Mouse (Mus musculus): ENCODE measurements around the gene Dstyk. TPM values are rescaled to one million over a fixed set of nuclear protein-coding genes. Genes with fewer than 3 reads are reported as not detected.

Dstyk gene
- total and polyA plus RNA-seq, 3 experiments = 0.12 to 0.59 (median 0.21) TPM

GRCm38 (mm10) chr1:132370681-132371173 lies 46.6 kb upstream of the Dstyk start:
- in situ Hi-C loops (cut with MboI; ENCODE audit: low pct_ligation_motif_present, low pct_unique_long_range_greater_than_20kb, low sequenced_read_pairs) = no loop called here
- TF ChIP-seq USF1 (IDR thresholded peaks at IDR 0.05; ENCODE audit: low read depth, low read length) (no peak), MAZ (IDR thresholded peaks at IDR 0.05; ENCODE audit: low read depth, low read length) (no peak), SIN3A (IDR thresholded peaks at IDR 0.05; ENCODE audit: low read length) (no peak), CHD2 (IDR thresholded peaks at IDR 0.05; ENCODE audit: low read length) (no peak), ZNF384 (IDR thresholded peaks at IDR 0.05; ENCODE audit: low read depth, low read length) (no peak), USF2 (conservative IDR thresholded peaks at IDR 0.05; ENCODE audit: low read depth, low read length) (no peak), MYC (IDR thresholded peaks at IDR 0.05; ENCODE audit: low read depth, low read length) (no peak), JUN (IDR thresholded peaks at IDR 0.05; ENCODE audit: insufficient read depth, low read depth, low read length) (no peak), ZMIZ1 (IDR thresholded peaks at IDR 0.05; ENCODE audit: low read depth, low read length) (no peak), PAX5 (IDR thresholded peaks at IDR 0.05; ENCODE audit: low read length) (no peak), TBP (conservative IDR thresholded peaks at IDR 0.05; ENCODE audit: low read depth, low read length) (no peak), SMC3 (IDR thresholded peaks at IDR 0.05; ENCODE audit: low read depth, low read length) (no peak), RCOR1 (conservative IDR thresholded peaks at IDR 0.05; ENCODE audit: low read depth, low read length) (no peak), ZC3H11A (IDR thresholded peaks at IDR 0.05; ENCODE audit: low read depth, low read length) (no peak), ELF1 (IDR thresholded peaks at IDR 0.05; ENCODE audit: low read depth, low read length) (no peak), EP300 (IDR thresholded peaks at IDR 0.05; ENCODE audit: low read length) (no peak)
- Histone ChIP-seq H3K9me3 (replicated peaks; ENCODE audit: low read length) (no peaks in the 10 kb centered on the region), H3K36me3 (replicated peaks in 1 of 2; ENCODE audit: control insufficient read depth in 1 of 2, insufficient read depth in 1 of 2, low read length in 1 of 2) (no peaks in the 10 kb centered on the region), H3K4me1 (ENCODE audit: control insufficient read depth in 1 of 2, insufficient read depth in 2 of 2) (peaks cover 7 to 36% of the 10 kb centered on the region in 2 experiments), H3K9ac (ENCODE audit: insufficient read depth, low read depth) (no peak overlapping the region), H3K27ac (ENCODE audit: insufficient read depth, low read depth) (no peak overlapping the region), H3K4me2 (ENCODE audit: insufficient read depth, low read depth, poor library complexity, severe bottlenecking) (no peak overlapping the region), H3K4me3 (replicated peaks in 1 of 3; ENCODE audit: low read depth in 2 of 3, low read length in 2 of 3, poor library complexity in 1 of 3) (no peak overlapping the region), H3K79me2 (replicated peaks; ENCODE audit: control insufficient read depth, extremely low read depth, insufficient read depth, poor library complexity, severe bottlenecking) (no peaks in the 10 kb centered on the region), H3K27me3 (replicated peaks) (peaks cover 3% of the 10 kb centered on the region)
- no peak for DNase-seq (ENCODE audit: extremely low read depth)
- dilution Hi-C loops (cut with MboI; ENCODE audit: extremely low pct_ligation_motif_present, extremely low pct_unique_long_range_greater_than_20kb, low sequenced_read_pairs) = no loop called here

- no peak for DNase-seq (ENCODE audit: extremely low read depth)
- H3K4me3 ChIP-seq (replicated peaks in 1 of 3; ENCODE audit: low read depth in 2 of 3, low read length in 2 of 3, poor library complexity in 1 of 3) = no peak overlapping the region
- H3K9me3 ChIP-seq (replicated peaks; ENCODE audit: low read length) = no peaks in the 10 kb centered on the region
- H3K27ac ChIP-seq (ENCODE audit: insufficient read depth, low read depth) = no peak overlapping the region
- in situ Hi-C loops (cut with MboI; ENCODE audit: low pct_ligation_motif_present, low pct_unique_long_range_greater_than_20kb, low sequenced_read_pairs) (no loop called here), dilution Hi-C loops (cut with MboI; ENCODE audit: extremely low pct_ligation_motif_present, extremely low pct_unique_long_range_greater_than_20kb, low sequenced_read_pairs) (no loop called here)
- no peak overlapping the region for H3K9ac ChIP-seq (ENCODE audit: insufficient read depth, low read depth)
- H3K36me3 ChIP-seq (replicated peaks in 1 of 2; ENCODE audit: control insufficient read depth in 1 of 2, insufficient read depth in 1 of 2, low read length in 1 of 2) = no peaks in the 10 kb centered on the region
- H3K4me2 ChIP-seq (ENCODE audit: insufficient read depth, low read depth, poor library complexity, severe bottlenecking) = no peak overlapping the region
- no peaks in the 10 kb centered on the region for H3K79me2 ChIP-seq (replicated peaks; ENCODE audit: control insufficient read depth, extremely low read depth, insufficient read depth, poor library complexity, severe bottlenecking)
- TF ChIP-seq PAX5 (IDR thresholded peaks at IDR 0.05; ENCODE audit: low read length) = no peak
- no peak for TF ChIP-seq ZNF384 (IDR thresholded peaks at IDR 0.05; ENCODE audit: low read depth, low read length)
- no peak for TF ChIP-seq ZC3H11A (IDR thresholded peaks at IDR 0.05; ENCODE audit: low read depth, low read length)
- TF ChIP-seq JUN (IDR thresholded peaks at IDR 0.05; ENCODE audit: insufficient read depth, low read depth, low read length) = no peak
- TF ChIP-seq MAZ (IDR thresholded peaks at IDR 0.05; ENCODE audit: low read depth, low read length) = no peak
- TF ChIP-seq USF2 (conservative IDR thresholded peaks at IDR 0.05; ENCODE audit: low read depth, low read length) = no peak
- TF ChIP-seq E2F4 (IDR thresholded peaks at IDR 0.05; ENCODE audit: insufficient replicate concordance, low read depth, low read length) = no peak
- TF ChIP-seq HCFC1 (IDR thresholded peaks at IDR 0.05; ENCODE audit: low read depth, low read length) = no peak
- TF ChIP-seq MEF2A (IDR thresholded peaks at IDR 0.05; ENCODE audit: borderline replicate concordance, low read depth, low read length) = no peak
- TF ChIP-seq MXI1 (IDR thresholded peaks at IDR 0.05; ENCODE audit: low read depth, low read length) = no peak
- TF ChIP-seq TBP (conservative IDR thresholded peaks at IDR 0.05; ENCODE audit: low read depth, low read length) = no peak
- TF ChIP-seq POLR2AphosphoS2 (IDR thresholded peaks at IDR 0.05; ENCODE audit: low read depth, low read length) = no peak
- TF ChIP-seq IRF4 (IDR thresholded peaks at IDR 0.05; ENCODE audit: low read depth, low read length) = no peak
- no peak for TF ChIP-seq MAFK (IDR thresholded peaks at IDR 0.05; ENCODE audit: insufficient replicate concordance, low read length)
- peaks cover 7 to 36% of the 10 kb centered on the region in 2 experiments for H3K4me1 ChIP-seq (ENCODE audit: control insufficient read depth in 1 of 2, insufficient read depth in 2 of 2)
- H3K27me3 ChIP-seq (replicated peaks) = peaks cover 7% of the 10 kb centered on the region
Measured at GRCm38 (mm10) chr1:132371298-132372081, 45.9 kb upstream of the Dstyk start.

Measured in CH12.LX (cell line).